Mouse (Mus musculus): Measurements from ENCODE around the gene Lemd1. TPM values are rescaled to one million over a fixed set of nuclear protein-coding genes. Genes with fewer than 3 reads are reported as not detected.
"Not testable (repeated sequence)": the region's sequence is repeated elsewhere in the genome, so short reads cannot be mapped to it uniquely, and the experiment has no call there.

The Lemd1 gene
- polyA plus RNA-seq, 1 experiment, result not detected

GRCm38 (mm10) chr1:132161211-132161880 lies 29.9 kb upstream of the Lemd1 start:
- no peak for TF ChIP-seq POLR2A (IDR thresholded peaks at IDR 0.05; ENCODE audit: insufficient read depth, low read depth, low read length)
- TF ChIP-seq CTCF (IDR thresholded peaks at IDR 0.05; ENCODE audit: insufficient read depth, low read depth, low read length), result no peak
- no peak overlapping the region for H3K4me3 ChIP-seq (ENCODE audit: insufficient read depth, low read depth, low read length)
- 80% methylated on average over 7 of the region's 7 CpGs for WGBS
- peaks cover 6% of the 10 kb centered on the region for H3K4me1 ChIP-seq (ENCODE audit: control insufficient read depth, insufficient read depth, low read length)
- H3K27ac ChIP-seq (ENCODE audit: insufficient read depth, low read depth, low read length), result no peak overlapping the region

DNA sequence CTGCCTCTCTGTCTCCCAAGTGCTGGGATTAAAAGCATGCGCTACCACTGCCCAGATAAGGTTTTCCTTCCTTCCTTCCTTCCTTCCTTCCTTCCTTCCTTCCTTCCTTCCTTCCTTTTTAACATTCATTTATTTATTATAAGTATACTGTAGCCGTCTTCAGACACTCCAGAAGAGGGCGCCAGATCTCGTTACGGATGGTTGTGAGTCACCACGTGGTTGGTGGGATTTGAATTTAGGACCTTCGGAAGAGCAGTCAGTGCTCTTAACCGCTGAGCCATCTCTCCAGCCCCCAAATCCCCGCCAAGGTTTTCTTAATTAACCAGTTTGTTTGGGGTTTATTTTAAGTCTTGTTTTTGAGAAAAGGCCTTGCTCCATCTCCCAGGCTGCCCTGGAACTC lies 28.6 kb upstream of the Lemd1 start:
- not testable (repeated sequence) for H3K4me3 ChIP-seq (ENCODE audit: insufficient read depth, low read depth, low read length); H3K27ac ChIP-seq (ENCODE audit: insufficient read depth, low read depth, low read length); H3K4me1 ChIP-seq (ENCODE audit: control insufficient read depth, insufficient read depth, low read length)
- 58% methylated on average over 9 of the region's 9 CpGs for WGBS

DNA sequence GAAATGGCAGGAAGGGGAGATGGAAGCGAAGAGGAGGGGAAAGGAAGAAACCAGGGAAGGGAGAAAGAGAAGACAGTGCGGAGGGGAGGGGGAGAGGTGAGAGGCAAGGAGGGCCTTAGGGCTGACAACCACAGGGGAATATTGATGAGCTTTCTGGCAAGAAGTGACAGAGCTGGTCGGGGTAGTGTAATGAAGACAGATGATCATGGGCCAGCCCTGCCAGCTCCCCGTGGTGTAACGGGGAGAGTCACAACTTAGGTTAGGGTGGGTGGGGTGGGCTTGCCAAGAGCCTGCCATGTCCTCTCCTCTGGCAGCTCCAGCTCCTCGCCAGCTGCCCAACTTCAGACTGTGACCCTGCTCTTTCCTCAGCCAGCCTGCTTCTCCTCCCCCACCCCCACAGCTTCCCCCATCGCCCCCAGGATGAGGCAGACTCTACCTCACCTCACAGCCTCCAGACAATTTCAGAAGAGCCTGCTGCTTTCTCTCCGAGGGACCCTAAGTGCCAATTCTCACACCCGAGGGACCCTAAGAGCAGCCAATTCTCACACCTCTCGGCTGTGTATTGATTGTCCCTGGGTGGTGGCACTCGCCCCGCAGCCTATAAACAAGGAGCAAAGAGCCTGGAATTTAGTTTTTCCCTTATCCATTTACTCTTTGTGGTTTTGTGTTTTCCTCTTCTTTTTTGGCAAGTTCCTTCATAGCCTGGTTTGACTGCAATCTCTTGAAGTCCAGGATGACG lies 26.3 kb upstream of the Lemd1 start:
- TF ChIP-seq CTCF (IDR thresholded peaks at IDR 0.05; ENCODE audit: insufficient read depth, low read depth, low read length) (no peak), POLR2A (IDR thresholded peaks at IDR 0.05; ENCODE audit: insufficient read depth, low read depth, low read length) (no peak)
- no peak overlapping the region for H3K27ac ChIP-seq (ENCODE audit: insufficient read depth, low read depth, low read length)
- WGBS, result 52% methylated on average over 13 of the region's 13 CpGs
- H3K4me1 ChIP-seq (ENCODE audit: control insufficient read depth, insufficient read depth, low read length), result peaks cover 2% of the 10 kb centered on the region; the same call in 1 of the 2 replicates
- H3K4me3 ChIP-seq (ENCODE audit: insufficient read depth, low read depth, low read length), result no peak overlapping the region

- TF ChIP-seq POLR2A (IDR thresholded peaks at IDR 0.05; ENCODE audit: insufficient read depth, low read depth, low read length) (no peak), CTCF (IDR thresholded peaks at IDR 0.05; ENCODE audit: insufficient read depth, low read depth, low read length) (no peak)
- 64% methylated on average over 3 of the region's 3 CpGs for WGBS
- Histone ChIP-seq H3K27ac (ENCODE audit: insufficient read depth, low read depth, low read length) (no peak overlapping the region), H3K4me3 (ENCODE audit: insufficient read depth, low read depth, low read length) (no peak overlapping the region), H3K4me1 (ENCODE audit: control insufficient read depth, insufficient read depth, low read length) (peaks cover 2% of the 10 kb centered on the region; the same call in 1 of the 2 replicates)
Observed at GRCm38 (mm10) chr1:132165859-132166258, 25.4 kb upstream of the Lemd1 start.

GRCm38 (mm10) chr1:132168115-132168767 lies 23.0 kb upstream of the Lemd1 start:
- 12% methylated on average over 12 of the region's 12 CpGs for WGBS
- Histone ChIP-seq H3K4me1 (ENCODE audit: control insufficient read depth, insufficient read depth, low read length) (peaks cover 2% of the 10 kb centered on the region; the same call in 1 of the 2 replicates), H3K27ac (ENCODE audit: insufficient read depth, low read depth, low read length) (no peak overlapping the region), H3K4me3 (ENCODE audit: insufficient read depth, low read depth, low read length) (no peak overlapping the region)
- TF ChIP-seq CTCF (IDR thresholded peaks at IDR 0.05; ENCODE audit: insufficient read depth, low read depth, low read length) (no peak), POLR2A (IDR thresholded peaks at IDR 0.05; ENCODE audit: insufficient read depth, low read depth, low read length) (no peak)

DNA sequence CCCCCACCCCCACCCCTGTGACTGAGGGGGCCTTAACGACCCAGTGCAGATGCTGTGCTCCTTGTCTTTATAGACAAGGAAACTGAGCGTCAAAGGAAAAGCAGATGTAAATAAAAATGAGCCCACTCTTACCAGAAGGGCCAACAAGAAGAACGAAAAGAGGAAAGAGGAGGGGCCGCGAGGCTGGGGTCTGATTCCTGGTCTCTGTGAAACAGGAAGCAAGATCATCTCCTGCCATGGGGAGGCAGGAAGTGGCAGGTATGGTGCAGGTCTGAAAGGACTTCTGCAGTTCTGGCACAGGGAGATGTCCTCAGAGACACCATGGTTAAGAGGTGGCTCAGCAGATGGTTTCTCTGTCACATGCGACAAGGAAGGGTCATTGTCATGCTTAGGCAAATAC lies 20.5 kb upstream of the Lemd1 start:
- WGBS, result 71% methylated on average over 6 of the region's 6 CpGs
- Histone ChIP-seq H3K4me1 (ENCODE audit: control insufficient read depth, insufficient read depth, low read length) (peaks cover 2% of the 10 kb centered on the region; the same call in 1 of the 2 replicates), H3K27ac (ENCODE audit: insufficient read depth, low read depth, low read length) (no peak overlapping the region), H3K4me3 (ENCODE audit: insufficient read depth, low read depth, low read length) (no peak overlapping the region)
- TF ChIP-seq CTCF (IDR thresholded peaks at IDR 0.05; ENCODE audit: insufficient read depth, low read depth, low read length) (no peak), POLR2A (IDR thresholded peaks at IDR 0.05; ENCODE audit: insufficient read depth, low read depth, low read length) (no peak)

- Histone ChIP-seq H3K4me1 (ENCODE audit: control insufficient read depth, insufficient read depth, low read length) (peaks cover 2% of the 10 kb centered on the region; the same call in 1 of the 2 replicates), H3K4me3 (ENCODE audit: insufficient read depth, low read depth, low read length) (no peak overlapping the region), H3K27ac (ENCODE audit: insufficient read depth, low read depth, low read length) (no peak overlapping the region)
- TF ChIP-seq POLR2A (IDR thresholded peaks at IDR 0.05; ENCODE audit: insufficient read depth, low read depth, low read length) (no peak), CTCF (IDR thresholded peaks at IDR 0.05; ENCODE audit: insufficient read depth, low read depth, low read length) (no peak)
- WGBS, result 20% methylated on average over 1 of the region's 2 CpGs
Observed at GRCm38 (mm10) chr1:132171619-132172018, 19.6 kb upstream of the Lemd1 start.

DNA sequence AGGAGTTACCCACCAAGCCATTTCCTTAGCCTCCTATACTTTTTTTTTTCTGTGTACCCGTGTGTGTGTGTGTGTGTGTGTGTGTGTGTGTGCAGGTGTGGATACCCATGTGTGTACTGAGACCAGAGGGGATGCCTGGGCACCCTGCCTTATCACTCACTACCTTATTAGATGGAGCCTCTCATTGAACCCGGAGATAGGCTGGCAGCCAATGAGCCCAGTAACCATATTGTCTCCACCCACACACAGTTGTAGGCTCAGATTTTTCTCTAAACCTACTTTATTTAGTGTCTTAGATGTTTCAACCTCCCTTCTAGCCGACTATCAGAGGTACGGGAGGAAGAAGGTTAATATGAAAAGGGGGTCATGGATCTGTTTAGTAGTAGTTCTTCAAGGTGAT lies 4.9 kb upstream of the Lemd1 start:
- Histone ChIP-seq H3K4me3 (ENCODE audit: insufficient read depth, low read depth, low read length) (no peak overlapping the region), H3K4me1 (ENCODE audit: control insufficient read depth, insufficient read depth, low read length) (no peaks in the 10 kb centered on the region), H3K27ac (ENCODE audit: insufficient read depth, low read depth, low read length) (no peak overlapping the region)
- no peak for TF ChIP-seq POLR2A (IDR thresholded peaks at IDR 0.05; ENCODE audit: insufficient read depth, low read depth, low read length)
- TF ChIP-seq CTCF (IDR thresholded peaks at IDR 0.05; ENCODE audit: insufficient read depth, low read depth, low read length), result no peak
- 54% methylated on average over 4 of the region's 4 CpGs for WGBS

- 85% methylated on average over 9 of the region's 9 CpGs for WGBS
- Histone ChIP-seq H3K27ac (ENCODE audit: insufficient read depth, low read depth, low read length) (no peak overlapping the region), H3K4me3 (ENCODE audit: insufficient read depth, low read depth, low read length) (no peak overlapping the region), H3K4me1 (ENCODE audit: control insufficient read depth, insufficient read depth, low read length) (peaks cover 11% of the 10 kb centered on the region)
- TF ChIP-seq POLR2A (IDR thresholded peaks at IDR 0.05; ENCODE audit: insufficient read depth, low read depth, low read length) (no peak), CTCF (IDR thresholded peaks at IDR 0.05; ENCODE audit: insufficient read depth, low read depth, low read length) (no peak)
Observed at GRCm38 (mm10) chr1:132188442-132189066, 2.7 kb upstream of the Lemd1 start.
